Mouse (Mus musculus) liver, embryonic 15.5 days (tissue): ENCODE measurements at regions not wholly inside any gene's neighbourhood (a gene's known extent, or its start where the extent isn't known, plus 50 kb on each side); places are given as distances from the start of the nearest gene placed in this dataset.

ENCODE experiments used
- ATAC-seq: fragments of 200-750 bp; cut with Nextera tagmentation; 2 replicates; pipeline ENCODE4 v1.8.0; 2017; ENCODE audit warnings: moderate number of reproducible peaks, mild to moderate bottlenecking, moderate library complexity; ENCODE audit not compliant: insufficient read depth
- H3K27ac ChIP-seq: fragments of 300-500 bp; sonication (generic); replicated peaks from 2 replicates; pipeline ENCODE4 v1.5.1; 2015; ENCODE audit warnings: mild to moderate bottlenecking, inconsistent platforms
- H3K27me3 ChIP-seq: fragments of 300-500 bp; sonication (generic); 2 replicates; pipeline ENCODE4 v1.6.1; 2015; ENCODE audit warnings: mild to moderate bottlenecking, inconsistent platforms
- H3K36me3 ChIP-seq: fragments of 300-500 bp; sonication (generic); replicated peaks from 2 replicates; pipeline ENCODE4 v1.6.1; 2015; ENCODE audit warnings: moderate library complexity, mild to moderate bottlenecking, inconsistent platforms
- H3K4me1 ChIP-seq: fragments of 300-500 bp; sonication (generic); replicated peaks from 2 replicates; pipeline ENCODE4 v1.6.1; 2015; ENCODE audit warnings: inconsistent platforms
- H3K4me2 ChIP-seq: fragments of 300-500 bp; sonication (generic); 2 replicates; pipeline ENCODE4 v1.6.1; 2015; ENCODE audit warnings: moderate library complexity, mild to moderate bottlenecking, inconsistent platforms
- H3K4me3 ChIP-seq: fragments of 300-500 bp; sonication (generic); replicated peaks from 2 replicates; pipeline ENCODE4 v1.5.1; 2015; ENCODE audit warnings: mild to moderate bottlenecking, inconsistent platforms
- H3K9ac ChIP-seq: fragments of 300-500 bp; sonication (generic); 2 replicates; pipeline ENCODE4 v1.6.1; 2015; ENCODE audit warnings: moderate library complexity, mild to moderate bottlenecking, inconsistent platforms
- H3K9me3 ChIP-seq: fragments of 300-500 bp; sonication (generic); replicated peaks from 2 replicates; pipeline ENCODE4 v1.6.1; 2016; ENCODE audit warnings: inconsistent platforms
- WGBS: fragments of 180-500 bp; shearing (Covaris S2); methylation state at CpG from one replicate; pipeline ENCODE4 v1.1.7; 2015; ENCODE audit warnings: mixed read lengths; ENCODE audit not compliant: insufficient replicate concordance; 5-methylcytosine and 5-hydroxymethylcytosine counted together

DNA sequence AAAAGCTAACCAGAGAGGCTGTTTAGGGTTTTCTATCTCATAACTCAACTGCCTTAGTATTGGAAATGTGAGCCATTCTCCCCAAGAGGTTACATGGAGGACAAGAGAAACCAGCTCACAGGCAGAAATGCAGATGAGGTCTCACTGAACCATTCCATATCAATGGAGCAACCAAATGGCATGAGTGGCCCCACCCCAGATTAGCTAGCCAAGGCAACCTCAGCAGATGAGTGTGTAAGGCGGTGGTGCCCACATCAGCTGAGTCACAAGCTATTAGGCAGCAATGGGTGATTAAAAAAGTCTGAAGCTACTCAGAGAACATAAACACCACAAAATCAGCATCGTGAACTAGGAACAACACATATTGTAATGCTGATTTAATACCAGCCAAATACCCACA, 133.2 kb downstream of the Lpin1 start:
- Histone ChIP-seq H3K4me2 (no peak overlapping the region), H3K9me3 (no peaks in the 10 kb centered on the region), H3K27ac (no peak overlapping the region), H3K4me3 (no peak overlapping the region), H3K36me3 (no peaks in the 10 kb centered on the region), H3K4me1 (no peaks in the 10 kb centered on the region), H3K9ac (no peak overlapping the region), H3K27me3 (no peaks in the 10 kb centered on the region)
- 55% methylated on average over 2 of the region's 2 CpGs for WGBS
- no peak for ATAC-seq

DNA sequence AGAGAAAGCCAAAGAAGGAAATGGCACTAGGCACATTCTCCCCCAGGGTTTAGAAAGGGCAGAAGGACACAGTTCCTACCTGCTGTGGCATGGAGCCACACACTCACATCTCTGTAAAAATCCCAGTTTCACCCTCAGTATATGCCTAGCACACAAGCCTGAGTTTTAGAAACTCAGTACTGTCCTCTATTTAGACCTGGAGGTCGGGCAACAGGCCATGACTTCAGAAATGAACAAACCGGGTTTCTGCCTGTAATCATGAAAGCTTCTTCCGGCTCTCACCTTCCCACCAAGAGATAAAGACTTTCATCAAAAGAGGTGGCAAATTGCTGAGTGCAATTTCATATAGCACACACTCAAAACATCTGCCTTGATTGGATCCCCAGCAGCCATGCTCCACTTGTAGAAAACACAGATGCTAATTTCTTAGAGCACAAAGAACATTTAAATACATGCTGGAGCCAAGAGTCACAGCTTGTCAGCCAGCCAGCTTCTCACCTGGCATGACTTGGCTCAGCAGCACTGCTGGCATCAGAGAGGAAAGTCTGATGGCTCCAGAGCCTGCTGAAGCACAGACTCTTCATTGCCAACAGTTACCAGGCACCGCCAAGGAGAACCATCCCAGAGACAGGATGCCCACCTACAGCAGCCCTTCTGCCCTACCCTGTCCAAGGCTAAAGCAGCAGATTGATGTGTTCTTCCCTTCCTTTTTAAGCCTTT, 136.2 kb downstream of the Lpin1 start:
- Histone ChIP-seq H3K4me1 (no peaks in the 10 kb centered on the region), H3K27me3 (no peaks in the 10 kb centered on the region), H3K27ac (no peak overlapping the region), H3K9me3 (no peaks in the 10 kb centered on the region), H3K4me3 (no peak overlapping the region), H3K9ac (no peak overlapping the region), H3K4me2 (no peak overlapping the region), H3K36me3 (no peaks in the 10 kb centered on the region)
- no peak for ATAC-seq
- WGBS: 59% methylated on average over 4 of the region's 4 CpGs

DNA sequence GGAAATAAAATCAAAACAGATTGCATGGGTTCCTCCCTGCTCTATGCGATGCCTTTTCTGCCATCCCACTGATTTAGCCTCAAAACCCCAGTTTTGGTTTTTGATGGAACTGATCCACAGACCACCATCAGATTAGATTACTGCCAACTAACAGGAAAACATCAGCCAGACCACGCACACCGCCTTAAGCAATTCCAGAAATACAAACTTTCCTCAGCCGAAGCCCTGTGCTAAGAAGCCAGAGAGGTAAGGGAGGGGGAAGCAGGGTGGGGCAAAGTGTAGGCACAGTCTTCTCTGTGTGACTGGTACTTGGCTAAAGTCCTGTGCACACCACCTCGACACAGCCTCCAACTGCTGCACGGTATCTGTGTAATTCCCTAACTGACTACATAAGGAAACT, 153.3 kb downstream of the Lpin1 start:
- Histone ChIP-seq H3K4me2 (no peak overlapping the region), H3K9me3 (no peaks in the 10 kb centered on the region), H3K9ac (no peak overlapping the region), H3K27ac (no peak overlapping the region), H3K4me3 (no peak overlapping the region), H3K36me3 (no peaks in the 10 kb centered on the region), H3K4me1 (no peaks in the 10 kb centered on the region), H3K27me3 (no peaks in the 10 kb centered on the region)
- no peak for ATAC-seq
- WGBS: 64% methylated on average over 6 of the region's 6 CpGs

DNA sequence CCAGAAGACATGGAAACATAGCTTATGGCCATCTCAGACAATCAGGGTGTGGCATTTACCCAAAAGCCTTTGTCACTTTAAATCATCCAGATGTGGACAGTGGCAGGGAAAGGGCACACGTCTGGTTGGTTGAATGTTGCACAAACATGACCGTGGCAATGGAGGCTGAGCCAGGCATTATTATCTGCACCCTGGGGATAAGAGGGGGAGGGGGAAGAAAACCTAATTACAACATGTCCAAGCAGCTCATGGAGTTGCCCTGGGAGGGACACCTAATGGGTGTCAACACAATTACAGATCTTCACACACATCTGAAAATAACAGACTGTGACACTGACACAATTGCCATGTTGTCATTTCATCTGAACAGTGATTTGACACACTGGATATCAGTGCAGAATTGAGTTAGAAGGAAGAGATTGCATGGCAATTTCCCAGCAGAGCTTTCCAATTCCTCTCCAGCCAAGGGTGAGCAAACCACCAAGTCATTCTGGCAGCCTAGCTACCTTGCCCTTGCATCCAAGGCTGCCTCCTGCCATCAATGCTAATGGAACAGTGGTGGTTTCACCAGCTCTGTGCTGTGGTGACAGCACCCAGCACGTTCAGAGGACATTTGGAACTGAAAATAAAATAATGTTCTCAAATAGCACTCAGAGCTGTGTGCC, 159.9 kb downstream of the Lpin1 start:
- WGBS: 50% methylated on average over 3 of the region's 3 CpGs
- Histone ChIP-seq H3K27ac (no peak overlapping the region), H3K9me3 (no peaks in the 10 kb centered on the region), H3K4me2 (no peak overlapping the region), H3K4me3 (no peak overlapping the region), H3K36me3 (no peaks in the 10 kb centered on the region), H3K9ac (no peak overlapping the region), H3K4me1 (no peaks in the 10 kb centered on the region), H3K27me3 (no peaks in the 10 kb centered on the region)
- ATAC-seq: no peak

DNA sequence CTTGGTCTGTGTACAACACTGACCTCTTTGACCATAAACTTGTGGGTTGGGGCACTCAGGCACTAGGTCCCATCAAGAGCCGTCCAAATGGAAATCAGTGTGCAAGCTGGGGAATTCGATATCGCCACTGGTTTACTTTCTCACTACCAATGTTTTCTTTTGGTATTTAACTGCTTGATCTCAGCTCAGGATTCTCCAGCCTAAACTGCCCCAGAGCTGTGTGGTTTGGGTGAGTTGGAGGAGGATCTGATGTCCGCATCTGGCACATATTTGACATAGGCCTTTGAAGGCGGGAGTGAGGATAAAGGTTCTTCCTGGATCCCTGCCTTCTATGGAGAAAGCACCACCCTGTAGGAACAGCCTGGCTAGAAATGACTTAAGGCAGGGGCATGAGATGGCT, 172.0 kb downstream of the Lpin1 start:
- Histone ChIP-seq H3K4me1 (no peaks in the 10 kb centered on the region), H3K27me3 (no peaks in the 10 kb centered on the region), H3K9ac (no peak overlapping the region), H3K9me3 (no peaks in the 10 kb centered on the region), H3K36me3 (no peaks in the 10 kb centered on the region), H3K27ac (no peak overlapping the region), H3K4me2 (no peak overlapping the region), H3K4me3 (no peak overlapping the region)
- 68% methylated on average over 5 of the region's 5 CpGs for WGBS
- ATAC-seq: no peak

DNA sequence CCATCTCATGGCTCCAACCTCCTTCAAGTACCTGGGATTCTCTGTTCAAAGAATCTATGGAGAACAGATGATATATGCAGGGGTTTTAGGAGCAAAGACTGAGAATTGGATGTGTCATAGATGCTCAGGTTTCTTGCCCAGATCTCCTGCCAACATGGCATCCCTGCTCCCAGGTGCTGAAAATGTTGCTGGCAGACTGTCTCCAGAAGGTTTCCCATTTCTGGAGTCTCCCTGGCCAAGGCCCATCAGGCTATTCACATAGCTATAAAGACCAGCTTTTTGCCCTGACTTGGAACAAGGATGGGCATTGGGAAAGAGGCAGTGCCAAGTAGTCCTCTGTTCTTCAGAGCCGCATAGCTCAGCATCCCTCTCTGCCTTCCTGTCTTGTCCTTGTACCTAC, 173.8 kb downstream of the Lpin1 start:
- Histone ChIP-seq H3K4me3 (no peak overlapping the region), H3K36me3 (no peaks in the 10 kb centered on the region), H3K9ac (no peak overlapping the region), H3K9me3 (no peaks in the 10 kb centered on the region), H3K4me2 (no peak overlapping the region), H3K27me3 (no peaks in the 10 kb centered on the region), H3K27ac (no peak overlapping the region), H3K4me1 (no peaks in the 10 kb centered on the region)
- 76% methylated on average over 1 of the region's 1 CpGs for WGBS
- ATAC-seq: no peak

DNA sequence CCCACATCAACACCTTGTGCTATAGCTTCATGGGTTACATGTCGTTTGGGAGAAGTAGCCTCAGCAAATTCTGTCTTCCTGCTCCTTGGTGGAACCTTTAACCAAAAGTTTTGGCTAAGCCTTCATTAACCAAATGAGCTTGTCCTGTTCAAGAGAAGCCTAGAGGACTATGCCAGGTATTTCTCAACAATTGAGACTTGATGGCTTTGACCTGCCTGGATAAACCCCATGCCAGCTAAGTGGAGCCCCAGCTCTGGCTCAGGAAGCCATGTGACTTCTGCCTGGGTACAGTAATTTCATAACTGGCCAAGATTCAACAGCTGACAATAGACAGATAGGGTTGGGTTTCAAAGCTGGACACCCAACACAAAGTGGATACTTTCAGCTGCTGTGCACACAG, 174.5 kb downstream of the Lpin1 start:
- H3K4me1 ChIP-seq: no peaks in the 10 kb centered on the region
- H3K4me2 ChIP-seq: no peak overlapping the region
- H3K9me3 ChIP-seq: no peaks in the 10 kb centered on the region
- no peak for ATAC-seq
- no peaks in the 10 kb centered on the region for H3K27me3 ChIP-seq
- H3K9ac ChIP-seq: no peak overlapping the region
- no peaks in the 10 kb centered on the region for H3K36me3 ChIP-seq
- no peak overlapping the region for H3K4me3 ChIP-seq
- WGBS: 51% methylated on average over 1 of the region's 1 CpGs
- no peak overlapping the region for H3K27ac ChIP-seq

DNA sequence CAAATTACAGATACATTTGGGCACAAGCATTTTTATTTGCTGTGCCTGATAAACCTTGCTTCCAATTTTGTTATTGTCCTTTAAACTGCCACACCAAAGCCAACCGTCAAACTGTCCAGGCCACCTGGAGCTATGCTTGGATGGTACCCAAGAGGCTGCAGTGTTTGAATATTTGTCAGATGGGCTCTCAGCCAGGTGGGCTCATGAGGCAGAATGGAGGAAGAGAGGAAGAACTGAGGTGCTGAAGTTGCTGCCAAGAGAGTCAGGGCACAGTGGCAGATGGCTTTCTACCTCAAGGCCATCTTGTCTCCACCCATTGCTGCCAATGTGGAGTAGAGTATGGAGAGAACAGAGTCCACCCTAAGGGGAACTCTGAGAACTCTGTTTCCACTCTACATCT, 176.0 kb downstream of the Lpin1 start:
- Histone ChIP-seq H3K4me2 (no peak overlapping the region), H3K27me3 (no peaks in the 10 kb centered on the region), H3K4me1 (no peaks in the 10 kb centered on the region), H3K9me3 (no peaks in the 10 kb centered on the region), H3K9ac (no peak overlapping the region), H3K36me3 (no peaks in the 10 kb centered on the region), H3K4me3 (no peak overlapping the region), H3K27ac (no peak overlapping the region)
- no peak for ATAC-seq
- 66% methylated on average over 1 of the region's 1 CpGs for WGBS

DNA sequence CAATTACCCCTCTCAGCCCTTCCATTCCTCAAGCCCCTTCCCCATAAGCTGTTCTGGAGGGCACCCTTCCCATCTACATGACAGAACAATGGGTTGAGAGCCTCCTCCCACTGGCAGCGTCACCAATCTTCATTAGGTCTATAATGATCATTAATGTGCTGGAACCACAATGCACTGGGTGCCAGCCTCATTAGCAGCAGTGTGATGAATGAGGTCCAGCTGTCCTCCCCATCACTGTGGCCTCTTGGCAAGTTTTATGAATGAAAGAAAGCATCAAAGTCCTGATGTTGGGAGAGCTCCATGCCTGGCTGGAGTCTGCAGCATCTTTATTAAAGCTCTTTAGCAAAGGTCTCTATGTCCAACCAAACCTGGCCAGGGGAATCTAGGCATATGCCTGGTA, 176.5 kb downstream of the Lpin1 start:
- H3K4me2 ChIP-seq: no peak overlapping the region
- H3K4me3 ChIP-seq: no peak overlapping the region
- H3K9ac ChIP-seq: no peak overlapping the region
- H3K27ac ChIP-seq: no peak overlapping the region
- no peaks in the 10 kb centered on the region for H3K9me3 ChIP-seq
- ATAC-seq: no peak
- no peaks in the 10 kb centered on the region for H3K4me1 ChIP-seq
- no peaks in the 10 kb centered on the region for H3K27me3 ChIP-seq
- H3K36me3 ChIP-seq: no peaks in the 10 kb centered on the region
- 49% methylated on average over 1 of the region's 1 CpGs for WGBS

DNA sequence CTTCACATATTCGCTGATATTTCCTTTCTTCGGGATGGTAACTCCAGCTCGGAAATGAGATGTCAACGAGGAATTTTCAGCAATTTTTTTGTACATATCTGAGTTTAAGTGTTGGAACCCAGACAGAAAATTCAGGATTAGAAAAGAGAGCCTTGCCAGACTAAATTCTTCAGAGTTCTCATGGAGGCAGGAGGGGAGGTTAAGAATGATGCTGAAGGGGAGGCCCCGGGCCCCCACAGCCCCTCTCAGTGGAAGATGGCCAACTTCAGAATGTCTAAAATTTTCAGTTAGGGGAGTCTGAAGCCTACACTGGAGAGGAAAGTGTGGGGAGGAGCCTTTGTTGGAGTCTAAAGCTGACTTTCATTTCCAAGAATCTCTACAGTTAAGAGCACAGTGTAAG, 184.8 kb downstream of the Lpin1 start:
- H3K9me3 ChIP-seq: no peaks in the 10 kb centered on the region
- H3K36me3 ChIP-seq: no peaks in the 10 kb centered on the region
- H3K4me1 ChIP-seq: no peaks in the 10 kb centered on the region
- ATAC-seq: no peak
- no peak overlapping the region for H3K9ac ChIP-seq
- no peak overlapping the region for H3K4me2 ChIP-seq
- no peak overlapping the region for H3K27ac ChIP-seq
- H3K27me3 ChIP-seq: no peaks in the 10 kb centered on the region
- 61% methylated on average over 5 of the region's 5 CpGs for WGBS
- H3K4me3 ChIP-seq: no peak overlapping the region

DNA sequence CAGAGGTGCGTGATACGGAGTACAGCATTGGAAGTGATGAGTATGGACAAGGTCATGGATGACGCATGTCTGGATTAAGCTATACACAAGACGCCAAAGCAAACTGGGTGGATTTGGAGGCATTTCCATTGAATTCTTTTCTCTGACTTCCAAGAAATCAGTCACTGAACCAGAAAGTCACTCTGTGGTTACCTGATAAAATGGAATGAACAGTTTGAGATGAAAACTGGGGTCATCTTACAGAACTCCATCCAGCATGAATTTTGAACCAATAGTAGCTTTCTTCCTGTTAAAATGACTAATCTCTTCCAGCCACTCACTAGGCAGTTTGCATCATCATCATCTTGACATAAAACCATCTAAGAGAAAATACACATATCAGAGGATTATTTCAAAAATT, 186.2 kb downstream of the Lpin1 start:
- H3K9ac ChIP-seq: no peak overlapping the region
- whole genome bisulfite sequencing: 67% methylated on average over 4 of the region's 4 CpGs

DNA sequence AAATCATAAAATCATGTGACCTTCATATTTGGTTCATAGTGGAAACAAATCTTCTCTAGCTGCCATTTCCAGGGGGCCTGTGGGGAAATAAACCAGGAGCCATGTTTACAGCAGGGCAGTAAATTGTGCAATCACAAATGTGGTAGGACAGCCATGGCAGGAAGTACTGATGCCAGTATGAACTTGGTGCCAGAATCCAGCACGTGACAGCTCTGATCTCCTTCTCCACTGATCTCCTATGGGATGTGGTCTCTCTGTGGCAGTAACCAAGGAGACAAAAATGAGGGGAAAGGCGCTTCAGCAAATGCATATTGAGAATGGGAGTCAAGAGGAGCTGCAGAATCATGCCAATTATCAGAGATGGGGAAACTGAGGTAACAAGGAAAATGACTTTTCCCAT, 215.0 kb downstream of the Lpin1 start:
- H3K4me3 ChIP-seq: no peak overlapping the region
- H3K36me3 ChIP-seq: no peaks in the 10 kb centered on the region
- no peak overlapping the region for H3K27ac ChIP-seq
- no peak overlapping the region for H3K4me2 ChIP-seq
- H3K27me3 ChIP-seq: no peaks in the 10 kb centered on the region
- 56% methylated on average over 2 of the region's 2 CpGs for WGBS
- no peaks in the 10 kb centered on the region for H3K9me3 ChIP-seq
- no peak overlapping the region for H3K9ac ChIP-seq
- H3K4me1 ChIP-seq: no peaks in the 10 kb centered on the region
- no peak for ATAC-seq

More for the DNA sequence above, 186.2 kb downstream of the Lpin1 start:
- Histone ChIP-seq H3K27ac (no peak overlapping the region), H3K36me3 (no peaks in the 10 kb centered on the region), H3K4me2 (no peak overlapping the region), H3K4me3 (no peak overlapping the region), H3K9me3 (no peaks in the 10 kb centered on the region), H3K4me1 (no peaks in the 10 kb centered on the region), H3K27me3 (no peaks in the 10 kb centered on the region)
- ATAC-seq: no peak
